Mouse (Mus musculus) ES-E14 (cell line): ENCODE measurements around the gene Mpst. TPM values are rescaled to one million over a fixed set of nuclear protein-coding genes. Genes with fewer than 3 reads are reported as not detected.
A peak's percentile ranks its signal among the peaks of the same experiment; 100 is the strongest.

Source experiments
- DNase-seq: peaks from one replicate; pipeline ENCODE4 v3.0.0-alpha.2; 2013; ENCODE audit warnings: low read depth, low spot score
- H3K27ac ChIP-seq: 2 replicates; pipeline ENCODE4 v1.5.1; 2012; ENCODE audit warnings: low read depth, mild to moderate bottlenecking, low read length, moderate library complexity, mixed read lengths; ENCODE audit not compliant: poor library complexity, insufficient read depth, severe bottlenecking
- H3K36me3 ChIP-seq: 2 replicates; pipeline ENCODE4 v1.6.1; 2012; ENCODE audit warnings: mild to moderate bottlenecking, low read length, moderate library complexity, mixed read lengths; ENCODE audit not compliant: control insufficient read depth, poor library complexity, insufficient read depth, severe bottlenecking
- H3K4me1 ChIP-seq, 2 experiments: fragments of 150-350 bp in 1 of 2; sonication (generic) in 1 of 2; 2 replicates each; pipeline ENCODE4 v1.6.1; 2012; ENCODE audit warnings: low read length in 2 of 2, mild to moderate bottlenecking in 1 of 2, mixed read lengths in 1 of 2; ENCODE audit not compliant: control insufficient read depth in 2 of 2, insufficient read depth in 2 of 2, poor library complexity in 1 of 2
- H3K4me3 ChIP-seq, 2 experiments: fragments of 150-350 bp in 1 of 2; sonication (generic) in 1 of 2; 2 replicates each; pipeline ENCODE4 v1.5.1; 2012; ENCODE audit warnings: low read length in 2 of 2, low read depth in 1 of 2, mild to moderate bottlenecking in 1 of 2, mixed read lengths in 1 of 2; ENCODE audit not compliant: insufficient read depth in 1 of 2, poor library complexity in 1 of 2, severe bottlenecking in 1 of 2
- H3K9ac ChIP-seq: 2 replicates; pipeline ENCODE4 v1.6.1; 2012; ENCODE audit warnings: low read depth, mild to moderate bottlenecking, low read length, mixed read lengths; ENCODE audit not compliant: poor library complexity, insufficient read depth, severe bottlenecking
- H3K9me3 ChIP-seq: fragments of 150-350 bp; sonication (generic); 2 replicates; pipeline ENCODE4 v1.6.1; 2012; ENCODE audit warnings: low read depth, mild to moderate bottlenecking, low read length; ENCODE audit not compliant: control insufficient read depth, insufficient read depth
- CHD2 ChIP-seq: IDR thresholded peaks from 2 replicates; pipeline ENCODE4 v1.6.1; 2014; ENCODE audit warnings: mild to moderate bottlenecking, low read depth, low read length, inconsistent platforms
- HCFC1 ChIP-seq: IDR thresholded peaks from 2 replicates; pipeline ENCODE4 v1.6.1; 2012; ENCODE audit warnings: low read length, inconsistent platforms, borderline replicate concordance; ENCODE audit not compliant: insufficient read depth
- MAFK ChIP-seq: IDR thresholded peaks from 2 replicates; pipeline ENCODE4 v1.6.1; 2014; ENCODE audit warnings: mild to moderate bottlenecking, low read depth, low read length, inconsistent platforms; ENCODE audit not compliant: insufficient read depth
- ZC3H11A ChIP-seq: IDR thresholded peaks from 2 replicates; pipeline ENCODE4 v1.6.1; 2012; ENCODE audit warnings: low read depth, mild to moderate bottlenecking, inconsistent platforms, low read length, borderline replicate concordance
- ZNF384 ChIP-seq: IDR thresholded peaks from 2 replicates; pipeline ENCODE4 v1.6.1; 2012; ENCODE audit warnings: low read depth, low read length, inconsistent platforms
- in situ Hi-C, 2 experiments: fragments of 600-800 bp; cut with MboI; formaldehyde crosslinking; loops; one replicate each; pipeline ENCODE4 v1.15.1; 2025; ENCODE audit warnings: low sequenced_read_pairs in 2 of 2, inconsistent platforms in 1 of 2; ENCODE audit not compliant: unreplicated experiment in 2 of 2
- total RNA-seq: library from RNA; depleted of rRNA; stranded (reverse); fragments of 300-350 nt; gene quantifications from 2 replicates; pipeline ENCODE4 v1.2.3, GENCODE M21; 2012

Mpst gene
- total RNA-seq, 1 experiment = 15.1 TPM

DNA sequence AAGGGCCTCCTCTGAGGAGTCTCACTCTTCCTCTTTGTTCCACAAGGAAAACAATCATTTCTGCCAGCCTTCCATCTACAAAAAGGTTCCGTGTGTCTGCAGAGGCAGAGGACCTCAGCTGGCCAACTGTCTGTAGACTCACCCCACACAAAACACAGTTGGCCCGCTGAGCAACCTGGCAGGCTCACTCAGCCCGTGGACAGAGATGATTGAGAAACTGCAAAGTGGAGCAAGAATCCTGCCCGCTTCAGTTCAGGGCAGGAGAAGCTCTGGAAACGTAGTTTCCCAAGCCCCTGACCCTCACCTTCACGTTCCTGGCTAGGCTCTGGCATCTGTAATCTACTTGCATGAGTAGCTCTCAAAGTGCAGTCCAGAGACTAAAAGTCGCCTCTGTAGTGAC, 40.9 kb downstream of the Mpst start:
- H3K36me3 ChIP-seq = no peaks in the 10 kb centered on the region
- peaks cover 3 to 17% of the 10 kb centered on the region in 2 experiments; a peak in 2 of 4 replicates for H3K4me1 ChIP-seq
- in situ Hi-C loops = no loop called here
- no peak for DNase-seq
- TF ChIP-seq ZNF384 = no peak
- TF ChIP-seq CHD2 = no peak
- TF ChIP-seq MAFK = no peak
- no peak for TF ChIP-seq HCFC1
- no peak for TF ChIP-seq ZC3H11A
- H3K9me3 ChIP-seq = no peaks in the 10 kb centered on the region
- H3K4me3 ChIP-seq = no peak overlapping the region
- H3K9ac ChIP-seq = no peak overlapping the region
- no peak overlapping the region for H3K27ac ChIP-seq

DNA sequence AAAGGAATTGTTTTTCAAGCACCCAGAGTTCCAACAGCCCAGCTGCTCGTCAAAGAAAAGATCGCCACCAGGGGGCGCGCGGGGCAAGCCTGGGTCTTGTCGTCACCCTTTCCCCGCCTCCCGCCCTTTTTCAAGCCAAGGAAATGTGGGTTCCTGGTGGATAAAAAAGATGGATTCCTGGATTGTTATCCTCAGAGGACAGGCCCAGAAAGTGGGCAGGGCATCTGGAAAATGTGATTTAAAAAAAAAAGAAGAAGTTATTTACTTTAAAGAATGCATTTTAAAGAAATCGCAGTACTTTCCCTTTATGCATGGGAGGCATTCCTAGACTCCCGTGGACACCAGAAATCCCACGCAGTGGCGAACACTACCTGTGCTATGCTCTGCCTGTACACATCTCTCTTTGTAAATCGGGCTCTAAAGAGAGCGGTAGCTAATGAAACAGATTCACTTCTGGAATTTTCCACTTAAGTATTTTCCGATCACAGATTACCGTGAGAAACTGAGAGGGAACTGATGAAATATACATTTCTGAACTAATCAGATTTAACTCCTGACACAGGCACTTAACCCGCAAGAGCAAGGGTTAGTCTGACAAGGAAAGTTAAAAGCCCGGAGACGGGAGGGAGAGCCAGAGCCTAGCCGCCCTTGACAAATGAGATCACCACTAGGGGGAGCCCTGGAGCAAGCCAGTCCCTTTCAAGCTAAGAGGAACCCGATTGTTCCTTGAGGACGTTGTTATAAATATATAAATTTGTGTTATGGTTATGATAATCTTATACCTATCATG, 41.7 kb downstream of the Mpst start:
- Histone ChIP-seq H3K36me3 (no peaks in the 10 kb centered on the region), H3K4me1 (peaks cover 3 to 21% of the 10 kb centered on the region in 2 experiments; a peak in 2 of 4 replicates), H3K4me3 (peak overlapping the region in 1 of 2 experiments; percentile 43; a peak in 2 of 4 replicates), H3K9me3 (no peaks in the 10 kb centered on the region), H3K9ac (peak overlapping the region; percentile 41; the same call in 1 of the 2 replicates), H3K27ac (no peak overlapping the region)
- in situ Hi-C loops = no loop called here
- TF ChIP-seq MAFK = no peak
- peak; percentile 6; the same call in 1 of the 2 replicates for TF ChIP-seq ZC3H11A
- peak; percentile 83 for DNase-seq

DNA sequence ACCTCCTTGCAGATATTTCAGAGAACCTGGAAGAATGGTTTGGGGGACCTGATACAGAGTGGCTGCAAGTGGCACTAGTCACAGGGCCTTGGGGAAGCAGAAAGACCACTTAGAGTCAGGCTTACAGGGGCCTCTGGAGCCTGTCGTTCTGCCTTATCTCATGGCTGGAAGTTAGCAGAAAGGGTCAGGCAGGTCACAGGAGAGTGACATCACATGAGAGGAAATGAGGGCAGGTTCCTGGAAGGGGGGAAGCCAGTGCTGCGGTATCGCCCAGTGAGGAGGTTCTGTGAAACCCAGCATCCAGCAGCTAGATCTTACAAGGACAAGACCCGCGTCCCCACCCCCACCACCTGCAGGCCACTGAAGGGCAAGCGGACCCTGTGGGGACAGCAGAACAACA, 42.9 kb downstream of the Mpst start:
- in situ Hi-C loops = no loop called here
- Histone ChIP-seq H3K36me3 (no peaks in the 10 kb centered on the region), H3K4me3 (no peak overlapping the region), H3K9me3 (no peaks in the 10 kb centered on the region), H3K9ac (no peak overlapping the region; the same call in 1 of the 2 replicates), H3K4me1 (peaks cover 3 to 21% of the 10 kb centered on the region in 2 experiments; a peak in 2 of 4 replicates), H3K27ac (no peak overlapping the region)
- DNase-seq = no peak
- TF ChIP-seq MAFK = no peak
- no peak for TF ChIP-seq HCFC1
- no peak for TF ChIP-seq ZC3H11A

GRCm38 (mm10) chr15:78449694-78450418, 43.6 kb downstream of the Mpst start:
- no peak for DNase-seq
- H3K27ac ChIP-seq = peak overlapping the region; percentile 41
- H3K9me3 ChIP-seq = no peaks in the 10 kb centered on the region
- TF ChIP-seq CHD2 (no peak), ZNF384 (no peak), ZC3H11A (no peak), MAFK (no peak), HCFC1 (no peak)
- peaks cover 3 to 21% of the 10 kb centered on the region in 2 experiments; a peak in 2 of 4 replicates for H3K4me1 ChIP-seq
- H3K36me3 ChIP-seq = no peaks in the 10 kb centered on the region
- in situ Hi-C loops = no loop called here
- H3K4me3 ChIP-seq = no peak overlapping the region
- H3K9ac ChIP-seq = no peak overlapping the region; the same call in 1 of the 2 replicates

GRCm38 (mm10) chr15:78450419-78450768, 44.2 kb downstream of the Mpst start:
- H3K9me3 ChIP-seq = no peaks in the 10 kb centered on the region
- no peak overlapping the region for H3K4me3 ChIP-seq
- no peak for TF ChIP-seq ZC3H11A
- TF ChIP-seq HCFC1 = no peak
- TF ChIP-seq MAFK = peak; percentile 95
- in situ Hi-C loops = no loop called here
- H3K9ac ChIP-seq = no peak overlapping the region
- no peaks in the 10 kb centered on the region for H3K36me3 ChIP-seq
- H3K4me1 ChIP-seq = peaks cover 3 to 21% of the 10 kb centered on the region in 2 experiments; a peak in 2 of 4 replicates
- H3K27ac ChIP-seq = peak overlapping the region; percentile 41
- DNase-seq = peak; percentile 47
